Mouse (Mus musculus) MEL (cell line): Measurements from ENCODE around the gene Psen2. TPM values are rescaled to one million over a fixed set of nuclear protein-coding genes. Genes with fewer than 3 reads are reported as not detected.

Source experiments
- DNase-seq: peaks from one replicate; pipeline ENCODE4 v3.0.0; 2011; ENCODE audit warnings: low read depth, low spot score
- H3K27ac ChIP-seq: 2 replicates; pipeline ENCODE4 v1.5.1; 2012; ENCODE audit warnings: low read depth, mild to moderate bottlenecking, control low read depth, low read length, moderate library complexity; ENCODE audit not compliant: control insufficient read depth
- H3K27me3 ChIP-seq, 2 experiments: fragments of 150-350 bp in 1 of 2; sonication (generic) in 1 of 2; 2 replicates each; pipeline ENCODE4 v1.6.1; 2012; ENCODE audit warnings: low read length in 2 of 2, mild to moderate bottlenecking in 2 of 2, improper control_type of control experiment in 1 of 2, moderate library complexity in 1 of 2; ENCODE audit not compliant: insufficient read depth in 2 of 2, control insufficient read depth in 1 of 2
- H3K36me3 ChIP-seq, 2 experiments: 2 replicates each; pipeline ENCODE4 v1.6.1; 2012 to 2014; ENCODE audit warnings: low read length in 2 of 2, improper control_type of control experiment in 1 of 2, inconsistent platforms in 1 of 2, mild to moderate bottlenecking in 1 of 2; ENCODE audit not compliant: insufficient read depth in 2 of 2, control insufficient read depth in 1 of 2
- H3K4me1 ChIP-seq, 2 experiments: fragments of 150-350 bp in 1 of 2; sonication (generic) in 1 of 2; 2 replicates each; pipeline ENCODE4 v1.6.1; 2012; ENCODE audit warnings: low read length in 2 of 2, improper control_type of control experiment in 1 of 2, mild to moderate bottlenecking in 1 of 2; ENCODE audit not compliant: insufficient read depth in 2 of 2, control insufficient read depth in 1 of 2
- H3K4me3 ChIP-seq, 2 experiments: fragments of 150-350 bp in 1 of 2; sonication (generic) in 1 of 2; 2 replicates each; pipeline ENCODE4 v1.5.1; 2012; ENCODE audit warnings: low read depth in 2 of 2, low read length in 2 of 2, mild to moderate bottlenecking in 2 of 2, moderate library complexity in 2 of 2, control low read depth in 1 of 2, improper control_type of control experiment in 1 of 2; ENCODE audit not compliant: control insufficient read depth in 1 of 2, insufficient read depth in 1 of 2
- H3K79me2 ChIP-seq: 2 replicates; pipeline ENCODE4 v1.6.1; 2012; ENCODE audit warnings: mild to moderate bottlenecking, low read length, moderate library complexity; ENCODE audit not compliant: control insufficient read depth, poor library complexity, insufficient read depth
- H3K9ac ChIP-seq: 2 replicates; pipeline ENCODE4 v1.6.1; 2012; ENCODE audit warnings: low read depth, mild to moderate bottlenecking, control low read depth, low read length, moderate library complexity; ENCODE audit not compliant: control insufficient read depth, poor library complexity, severe bottlenecking
- H3K9me3 ChIP-seq: fragments of 150-350 bp; sonication (generic); replicated peaks from 2 replicates; pipeline ENCODE4 v1.6.1; 2012; ENCODE audit warnings: mild to moderate bottlenecking, low read length, improper control_type of control experiment, moderate library complexity; ENCODE audit not compliant: insufficient read depth
- BHLHE40 ChIP-seq: IDR thresholded peaks from 2 replicates; pipeline ENCODE4 v1.6.1; 2012; ENCODE audit warnings: low read depth, mild to moderate bottlenecking, inconsistent platforms, low read length, improper control_type of control experiment, borderline replicate concordance
- CTCF ChIP-seq, 3 experiments: IDR thresholded peaks in 2 of 3; conservative IDR thresholded peaks in 1 of 3; 2 replicates each; pipeline ENCODE4 v1.5.1; 2011 to 2012; ENCODE audit warnings: low read length in 3 of 3, low read depth in 2 of 3, mild to moderate bottlenecking in 2 of 3, improper control_type of control experiment in 1 of 3, inconsistent platforms in 1 of 3, mixed read lengths in 1 of 3, moderate library complexity in 1 of 3; ENCODE audit not compliant: control insufficient read depth in 1 of 3, insufficient read depth in 1 of 3, poor library complexity in 1 of 3, severe bottlenecking in 1 of 3
- E2F4 ChIP-seq: IDR thresholded peaks from 2 replicates; pipeline ENCODE4 v1.6.1; 2011; ENCODE audit warnings: low read depth, low read length, improper control_type of control experiment, borderline replicate concordance
- ETS1 ChIP-seq: IDR thresholded peaks from 2 replicates; pipeline ENCODE4 v1.6.1; 2012; ENCODE audit warnings: low read depth, mild to moderate bottlenecking, inconsistent platforms, low read length, improper control_type of control experiment, moderate library complexity
- HCFC1 ChIP-seq: IDR thresholded peaks from 2 replicates; pipeline ENCODE4 v1.6.1; 2012; ENCODE audit warnings: low read depth, mild to moderate bottlenecking, inconsistent platforms, low read length, improper control_type of control experiment, moderate library complexity
- JUND ChIP-seq: IDR thresholded peaks from 2 replicates; pipeline ENCODE4 v1.6.1; 2011; ENCODE audit warnings: low read depth, mild to moderate bottlenecking, improper control_type of control experiment, low read length
- KAT2A ChIP-seq: conservative IDR thresholded peaks from 2 replicates; pipeline ENCODE4 v1.6.1; 2012; ENCODE audit warnings: low read depth, low read length, improper control_type of control experiment, inconsistent platforms
- MAFK ChIP-seq: IDR thresholded peaks from 2 replicates; pipeline ENCODE4 v1.6.1; 2011; ENCODE audit warnings: low read depth, mild to moderate bottlenecking, low read length, improper control_type of control experiment, borderline replicate concordance
- MAX ChIP-seq: IDR thresholded peaks from 2 replicates; pipeline ENCODE4 v1.6.1; 2011; ENCODE audit warnings: low read length, improper control_type of control experiment
- MAZ ChIP-seq: IDR thresholded peaks from 2 replicates; pipeline ENCODE4 v1.6.1; 2012; ENCODE audit warnings: low read depth, mild to moderate bottlenecking, inconsistent platforms, low read length, improper control_type of control experiment
- MEF2A ChIP-seq: IDR thresholded peaks from 2 replicates; pipeline ENCODE4 v1.6.1; 2014; ENCODE audit warnings: low read depth, mild to moderate bottlenecking, inconsistent platforms, low read length, improper control_type of control experiment; ENCODE audit not compliant: poor library complexity, insufficient replicate concordance, severe bottlenecking; ENCODE audit errors: extremely low read depth
- MXI1 ChIP-seq: IDR thresholded peaks from 2 replicates; pipeline ENCODE4 v1.6.1; 2011; ENCODE audit warnings: mild to moderate bottlenecking, low read depth, low read length, improper control_type of control experiment
- MYC ChIP-seq: IDR thresholded peaks from 2 replicates; pipeline ENCODE4 v1.6.1; 2011; ENCODE audit warnings: low read depth, mild to moderate bottlenecking, low read length, improper control_type of control experiment, moderate library complexity
- NRF1 ChIP-seq: IDR thresholded peaks from 2 replicates; pipeline ENCODE4 v1.6.1; 2014; ENCODE audit warnings: low read depth, mild to moderate bottlenecking, inconsistent platforms, low read length, improper control_type of control experiment, moderate library complexity; ENCODE audit not compliant: poor library complexity, insufficient read depth, severe bottlenecking
- POLR2A ChIP-seq, 2 experiments: IDR thresholded peaks; 2 replicates each; pipeline ENCODE4 v1.6.1; 2011 to 2012; ENCODE audit warnings: low read length in 2 of 2, mild to moderate bottlenecking in 2 of 2, control low read depth in 1 of 2, improper control_type of control experiment in 1 of 2, low read depth in 1 of 2, moderate library complexity in 1 of 2; ENCODE audit not compliant: control insufficient read depth in 1 of 2, insufficient read depth in 1 of 2, poor library complexity in 1 of 2
- RAD21 ChIP-seq: IDR thresholded peaks from 2 replicates; pipeline ENCODE4 v1.6.1; 2011; ENCODE audit warnings: mild to moderate bottlenecking, low read depth, low read length, improper control_type of control experiment
- RCOR1 ChIP-seq: IDR thresholded peaks from 2 replicates; pipeline ENCODE4 v1.6.1; 2012; ENCODE audit warnings: low read depth, mild to moderate bottlenecking, inconsistent platforms, low read length, improper control_type of control experiment
- TCF12 ChIP-seq: IDR thresholded peaks from 2 replicates; pipeline ENCODE4 v1.6.1; 2014; ENCODE audit warnings: low read depth, mild to moderate bottlenecking, inconsistent platforms, low read length, improper control_type of control experiment, moderate library complexity
- UBTF ChIP-seq: IDR thresholded peaks from 2 replicates; pipeline ENCODE4 v1.6.1; 2012; ENCODE audit warnings: low read depth, mild to moderate bottlenecking, inconsistent platforms, low read length, improper control_type of control experiment, moderate library complexity, borderline replicate concordance; ENCODE audit not compliant: insufficient read depth
- USF1 ChIP-seq: IDR thresholded peaks from 2 replicates; pipeline ENCODE4 v1.6.1; 2014; ENCODE audit warnings: low read depth, mild to moderate bottlenecking, inconsistent platforms, low read length, improper control_type of control experiment, moderate library complexity
- USF2 ChIP-seq, 2 experiments: IDR thresholded peaks; 2 replicates each; pipeline ENCODE4 v1.6.1; 2011 to 2012; ENCODE audit warnings: improper control_type of control experiment in 2 of 2, low read length in 2 of 2, borderline replicate concordance in 1 of 2, inconsistent platforms in 1 of 2, low read depth in 1 of 2, mild to moderate bottlenecking in 1 of 2; ENCODE audit not compliant: insufficient read depth in 1 of 2
- ZKSCAN1 ChIP-seq: IDR thresholded peaks from 2 replicates; pipeline ENCODE4 v1.6.1; 2012; ENCODE audit warnings: low read depth, mild to moderate bottlenecking, inconsistent platforms, low read length, improper control_type of control experiment, moderate library complexity
- ZNF384 ChIP-seq: IDR thresholded peaks from 2 replicates; pipeline ENCODE4 v1.6.1; 2012; ENCODE audit warnings: low read depth, mild to moderate bottlenecking, inconsistent platforms, low read length, improper control_type of control experiment
- polyA plus RNA-seq, 2 experiments: library from polyadenylated mRNA; stranded (reverse) in 1 of 2; unstranded in 1 of 2; fragments of >175 nt in 1 of 2; fragments of >200 nt in 1 of 2; gene quantifications; 2 replicates each; pipeline versions ENCODE4 v1.2.1 to v1.2.4; 2012; ENCODE audit warnings: low replicate concordance in 2 of 2, low read depth in 1 of 2; ENCODE audit not compliant: insufficient read length in 2 of 2, insufficient read depth in 1 of 2, missing spikeins in 1 of 2
- total RNA-seq: library from RNA; depleted of rRNA; stranded (reverse); fragments of 300-350 nt; gene quantifications from 2 replicates; pipeline ENCODE4 v1.2.3, GENCODE M21; 2012

The Psen2 gene
- total and polyA plus RNA-seq, 3 experiments = 35.0 to 39.2 TPM; not detected in 1

GRCm38 (mm10) chr1:180256138-180256674, 7.0 kb downstream of the Psen2 start (continued):
- no peak for TF ChIP-seq MAX
- TF ChIP-seq CTCF (IDR thresholded peaks at IDR 0.05 in 2 of 3, conservative IDR thresholded peaks at IDR 0.05 in 1 of 3; ENCODE audit: control insufficient read depth in 1 of 3, insufficient read depth in 1 of 3, low read depth in 2 of 3, low read length in 3 of 3, poor library complexity in 1 of 3, severe bottlenecking in 1 of 3) = no peak
- peak; percentile 76 to 88 for TF ChIP-seq POLR2A (IDR thresholded peaks at IDR 0.05; ENCODE audit: control insufficient read depth in 1 of 2, insufficient read depth in 1 of 2, low read depth in 1 of 2, low read length in 2 of 2, poor library complexity in 1 of 2)
- no peak for TF ChIP-seq RCOR1
- TF ChIP-seq TCF12 = peak; percentile 47
- no peak for TF ChIP-seq MAFK
- TF ChIP-seq MEF2A = no peak
- TF ChIP-seq HCFC1 = 0 out of 2 replicates have a peak, but pooled peaks have one; percentile 15
- TF ChIP-seq ZKSCAN1 = no peak
- TF ChIP-seq MXI1 = peak; percentile 0; the same call in 1 of the 2 replicates
- TF ChIP-seq NRF1 = peak; percentile 53
- no peak for TF ChIP-seq JUND
- no peak for TF ChIP-seq USF1
- TF ChIP-seq RAD21 = no peak
- no peak for TF ChIP-seq ETS1
- TF ChIP-seq MAZ = peak; percentile 37
- no peak for TF ChIP-seq KAT2A
- no peak for TF ChIP-seq BHLHE40
- TF ChIP-seq E2F4 = no peak
- peak; percentile 71; the same call in 1 of the 2 replicates for TF ChIP-seq UBTF
- TF ChIP-seq, all 39 proteins: peak for 11

DNA sequence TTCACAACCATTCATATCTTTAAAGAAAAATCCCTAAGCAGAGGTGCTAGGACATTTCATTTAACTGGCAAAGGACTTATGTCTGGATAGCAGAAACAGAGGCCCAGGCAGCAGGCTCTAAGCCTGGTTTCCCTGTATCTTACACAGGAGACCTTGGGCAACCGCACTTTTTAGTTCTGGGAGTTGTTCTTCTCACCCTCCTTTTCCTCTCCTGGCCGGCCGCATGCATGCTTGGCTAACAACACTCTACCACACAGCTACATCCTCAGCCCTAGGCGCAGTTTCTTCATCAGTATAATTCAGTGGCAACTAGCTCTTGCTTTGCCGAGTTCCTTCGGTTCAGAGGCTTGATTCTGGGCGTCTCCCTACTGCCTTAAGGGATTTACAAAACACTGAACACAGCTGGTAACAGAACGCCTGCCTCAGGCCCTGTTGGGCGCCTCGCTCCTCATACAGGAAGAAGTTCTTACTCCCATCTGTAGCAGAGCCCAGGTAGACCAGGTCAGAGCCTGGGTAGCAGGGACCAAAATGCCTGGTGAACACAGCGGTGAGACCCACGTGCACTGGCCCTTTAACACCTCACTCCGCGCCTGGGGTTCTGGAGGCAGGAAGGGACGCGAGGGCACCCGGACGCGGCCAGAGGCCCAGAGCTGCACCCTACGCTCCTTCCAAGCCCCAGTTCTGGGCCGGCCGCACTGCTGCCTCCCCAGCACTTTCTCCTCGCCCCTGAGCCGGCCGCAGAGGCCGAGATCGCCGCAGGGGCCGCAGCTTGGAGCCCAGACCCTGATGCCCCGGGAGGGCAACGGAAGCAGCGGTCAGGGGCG, 7.7 kb downstream of the Psen2 start:
- Histone ChIP-seq H3K27ac (peak overlapping the region; percentile 56), H3K9ac (peak overlapping the region; percentile 68), H3K4me1 (peaks cover 6 to 40% of the 10 kb centered on the region in 2 experiments; a peak in 3 of 4 replicates), H3K27me3 (no peaks in the 10 kb centered on the region), H3K9me3 (no peaks in the 10 kb centered on the region), H3K79me2 (peaks cover 7% of the 10 kb centered on the region), H3K36me3 (peaks cover 0 to 35% of the 10 kb centered on the region in 2 experiments; a peak in 2 of 4 replicates), H3K4me3 (peak overlapping the region; percentile 64 to 98)
- peak; percentile 73 for DNase-seq
- peak; percentile 96 for TF ChIP-seq MXI1
- TF ChIP-seq MAX = peak; percentile 85
- TF ChIP-seq MAZ = no peak
- TF ChIP-seq MYC = peak; percentile 66
- TF ChIP-seq ZNF384 = no peak
- TF ChIP-seq USF2 (IDR thresholded peaks at IDR 0.05; ENCODE audit: borderline replicate concordance in 1 of 2, insufficient read depth in 1 of 2, low read depth in 1 of 2, low read length in 2 of 2) = no peak
